Mouse (Mus musculus) lung, postnatal 0 days (tissue): ENCODE results near the gene Clcn2.

Experiments used
- CTCF ChIP-seq: IDR thresholded peaks from 2 replicates; pipeline ENCODE4 v1.5.1; 2016; ENCODE audit warnings: antibody characterized with exemption, mild to moderate bottlenecking
- EP300 ChIP-seq: IDR thresholded peaks from 2 replicates; pipeline ENCODE4 v1.6.1; 2016; ENCODE audit warnings: antibody characterized with exemption, mild to moderate bottlenecking, control low read depth

DNA sequence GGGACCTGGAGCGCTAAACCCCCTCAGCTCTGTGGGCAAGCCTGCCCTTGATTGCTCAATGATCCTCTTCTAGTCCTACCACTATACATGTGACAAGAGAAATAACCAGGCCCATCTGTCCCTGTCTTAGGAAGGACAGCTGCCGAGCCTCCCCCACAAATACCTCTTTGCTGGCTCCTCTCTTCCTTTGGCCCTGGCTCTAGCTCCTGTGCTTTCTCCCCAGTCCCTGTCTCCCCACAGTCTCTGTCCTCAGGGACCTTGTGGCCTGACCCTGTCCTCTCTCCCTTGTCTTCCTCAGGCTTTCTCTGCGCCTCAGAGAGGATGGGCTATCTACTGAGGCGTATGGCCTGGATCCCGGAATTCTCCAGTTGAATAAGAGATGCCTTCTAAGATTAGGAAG is 14.1 kb upstream of the Clcn2 start:
- TF ChIP-seq CTCF (no peak), EP300 (no peak)
